Mouse (Mus musculus) ES-E14 (cell line): ENCODE measurements at regions not wholly inside any gene's neighbourhood (a gene's known extent, or its start where the extent isn't known, plus 50 kb on each side); places are given as distances from the start of the nearest gene placed in this dataset.

ENCODE experiments used
- DNase-seq: peaks from one replicate; pipeline ENCODE4 v3.0.0-alpha.2; 2013; ENCODE audit warnings: low read depth, low spot score
- H3K27ac ChIP-seq: 2 replicates; pipeline ENCODE4 v1.5.1; 2012; ENCODE audit warnings: low read depth, mild to moderate bottlenecking, low read length, moderate library complexity, mixed read lengths; ENCODE audit not compliant: poor library complexity, insufficient read depth, severe bottlenecking
- H3K36me3 ChIP-seq: 2 replicates; pipeline ENCODE4 v1.6.1; 2012; ENCODE audit warnings: mild to moderate bottlenecking, low read length, moderate library complexity, mixed read lengths; ENCODE audit not compliant: control insufficient read depth, poor library complexity, insufficient read depth, severe bottlenecking
- H3K4me1 ChIP-seq, 2 experiments: fragments of 150-350 bp in 1 of 2; sonication (generic) in 1 of 2; 2 replicates each; pipeline ENCODE4 v1.6.1; 2012; ENCODE audit warnings: low read length in 2 of 2, mild to moderate bottlenecking in 1 of 2, mixed read lengths in 1 of 2; ENCODE audit not compliant: control insufficient read depth in 2 of 2, insufficient read depth in 2 of 2, poor library complexity in 1 of 2
- H3K4me3 ChIP-seq, 2 experiments: fragments of 150-350 bp in 1 of 2; sonication (generic) in 1 of 2; 2 replicates each; pipeline ENCODE4 v1.5.1; 2012; ENCODE audit warnings: low read length in 2 of 2, low read depth in 1 of 2, mild to moderate bottlenecking in 1 of 2, mixed read lengths in 1 of 2; ENCODE audit not compliant: insufficient read depth in 1 of 2, poor library complexity in 1 of 2, severe bottlenecking in 1 of 2
- H3K9ac ChIP-seq: 2 replicates; pipeline ENCODE4 v1.6.1; 2012; ENCODE audit warnings: low read depth, mild to moderate bottlenecking, low read length, mixed read lengths; ENCODE audit not compliant: poor library complexity, insufficient read depth, severe bottlenecking
- H3K9me3 ChIP-seq: fragments of 150-350 bp; sonication (generic); 2 replicates; pipeline ENCODE4 v1.6.1; 2012; ENCODE audit warnings: low read depth, mild to moderate bottlenecking, low read length; ENCODE audit not compliant: control insufficient read depth, insufficient read depth
- CHD2 ChIP-seq: IDR thresholded peaks from 2 replicates; pipeline ENCODE4 v1.6.1; 2014; ENCODE audit warnings: mild to moderate bottlenecking, low read depth, low read length, inconsistent platforms
- HCFC1 ChIP-seq: IDR thresholded peaks from 2 replicates; pipeline ENCODE4 v1.6.1; 2012; ENCODE audit warnings: low read length, inconsistent platforms, borderline replicate concordance; ENCODE audit not compliant: insufficient read depth
- MAFK ChIP-seq: IDR thresholded peaks from 2 replicates; pipeline ENCODE4 v1.6.1; 2014; ENCODE audit warnings: mild to moderate bottlenecking, low read depth, low read length, inconsistent platforms; ENCODE audit not compliant: insufficient read depth
- ZC3H11A ChIP-seq: IDR thresholded peaks from 2 replicates; pipeline ENCODE4 v1.6.1; 2012; ENCODE audit warnings: low read depth, mild to moderate bottlenecking, inconsistent platforms, low read length, borderline replicate concordance
- ZNF384 ChIP-seq: IDR thresholded peaks from 2 replicates; pipeline ENCODE4 v1.6.1; 2012; ENCODE audit warnings: low read depth, low read length, inconsistent platforms
- in situ Hi-C, 2 experiments: fragments of 600-800 bp; cut with MboI; formaldehyde crosslinking; loops; one replicate each; pipeline ENCODE4 v1.15.1; 2025; ENCODE audit warnings: low sequenced_read_pairs in 2 of 2, inconsistent platforms in 1 of 2; ENCODE audit not compliant: unreplicated experiment in 2 of 2

DNA sequence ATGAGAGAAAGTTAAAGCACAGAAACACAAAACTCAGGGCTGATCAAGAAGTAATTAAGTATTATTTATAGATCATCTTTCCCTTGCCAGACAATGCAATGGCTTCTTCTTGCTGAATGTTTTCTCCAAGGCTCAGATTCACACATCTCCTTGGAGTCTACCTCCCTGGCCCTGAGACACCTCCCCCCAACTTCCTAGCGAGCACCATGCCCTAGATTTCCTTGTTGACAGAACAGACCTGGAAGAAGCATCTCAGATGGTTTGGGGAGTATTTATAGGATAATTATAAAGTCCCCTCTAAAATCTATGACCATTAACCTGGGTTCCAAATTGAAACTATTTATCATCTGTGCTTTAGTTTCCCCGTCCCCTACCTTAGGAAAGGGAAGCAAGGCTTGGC lies 441.6 kb upstream of the Tnp1 start:
- Histone ChIP-seq H3K4me3 (no peak overlapping the region), H3K9me3 (no peaks in the 10 kb centered on the region; the same call in 1 of the 2 replicates), H3K9ac (no peak overlapping the region), H3K27ac (no peak overlapping the region), H3K4me1 (no peaks in the 10 kb centered on the region), H3K36me3 (no peaks in the 10 kb centered on the region)
- in situ Hi-C loops: no loop called here
- no peak for DNase-seq
- no peak for TF ChIP-seq ZNF384
- no peak for TF ChIP-seq HCFC1
- TF ChIP-seq ZC3H11A: no peak

DNA sequence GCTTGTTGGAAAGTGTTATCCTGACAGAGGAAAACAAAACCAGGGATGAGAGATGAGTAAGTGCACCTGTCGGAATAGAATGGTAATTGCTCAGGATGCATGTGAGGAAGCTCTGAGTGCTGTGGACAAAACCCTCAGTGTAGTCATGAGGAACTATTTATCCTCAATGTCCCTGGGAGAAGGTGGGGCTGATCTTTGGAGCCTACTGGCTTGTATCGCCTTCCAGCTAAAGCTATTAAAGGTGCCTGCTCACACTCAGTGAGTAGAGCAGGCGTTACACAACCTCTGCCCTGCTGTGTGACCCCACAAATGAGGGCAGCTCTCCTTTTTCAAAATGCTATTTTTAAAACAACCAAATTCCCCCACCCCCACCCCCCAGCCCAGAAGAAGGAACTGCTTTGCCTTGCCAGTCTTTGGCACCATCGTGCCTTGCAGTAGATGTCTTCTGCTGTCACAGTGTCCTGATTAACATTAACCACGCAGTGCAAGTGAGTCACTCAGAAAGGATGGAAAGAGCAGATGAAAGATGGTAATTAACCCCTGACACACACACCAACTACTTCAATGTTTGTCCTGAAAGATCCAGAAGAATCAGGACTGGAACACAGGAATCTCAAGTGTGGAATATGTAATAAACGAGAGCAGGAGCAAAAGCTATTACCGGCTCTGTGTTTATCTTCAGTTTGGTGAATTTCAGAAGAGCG lies 440.8 kb upstream of the Tnp1 start:
- TF ChIP-seq ZC3H11A: no peak
- H3K4me1 ChIP-seq: no peaks in the 10 kb centered on the region
- in situ Hi-C loops: no loop called here
- H3K27ac ChIP-seq: no peak overlapping the region
- no peak overlapping the region for H3K4me3 ChIP-seq
- no peaks in the 10 kb centered on the region for H3K36me3 ChIP-seq
- DNase-seq: no peak
- H3K9me3 ChIP-seq: no peaks in the 10 kb centered on the region; the same call in 1 of the 2 replicates
- no peak overlapping the region for H3K9ac ChIP-seq

DNA sequence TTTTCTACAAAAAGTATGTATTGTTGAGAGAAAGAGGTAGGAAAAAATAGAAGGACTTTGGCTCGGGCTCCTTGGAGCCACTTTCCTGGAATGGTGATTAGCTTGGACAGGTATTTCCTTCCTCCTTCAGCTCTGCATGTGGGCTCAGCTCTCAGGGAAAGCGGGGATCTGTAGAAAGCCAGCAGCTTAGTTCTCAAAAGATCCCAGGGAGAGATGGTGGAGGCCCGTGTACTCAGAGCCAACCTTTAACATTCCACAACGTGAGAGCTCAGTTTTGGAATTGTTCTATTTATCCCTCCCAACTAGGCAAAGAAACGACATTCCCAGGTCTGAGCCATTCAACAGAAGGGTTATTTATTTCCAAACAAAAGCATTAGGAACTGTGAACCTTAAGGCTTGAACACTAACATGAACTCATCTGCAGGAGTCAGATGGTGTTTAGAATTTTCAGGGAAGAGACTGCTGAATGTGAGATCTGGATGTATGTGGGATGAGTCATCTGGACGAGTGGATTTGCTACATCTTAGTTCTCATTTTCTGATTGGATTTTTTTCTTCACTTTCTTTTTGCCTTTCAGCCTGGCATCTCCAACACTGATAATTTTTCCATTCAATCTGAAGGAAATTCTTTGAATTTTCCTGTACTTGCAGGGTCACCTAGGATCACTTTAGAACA lies 428.6 kb upstream of the Tnp1 start:
- no peaks in the 10 kb centered on the region for H3K9me3 ChIP-seq
- no peak for DNase-seq
- TF ChIP-seq HCFC1 (no peak), MAFK (no peak), ZNF384 (no peak), ZC3H11A (no peak), CHD2 (no peak)
- H3K27ac ChIP-seq: no peak overlapping the region
- no peak overlapping the region for H3K4me3 ChIP-seq
- in situ Hi-C loops: no loop called here
- no peaks in the 10 kb centered on the region for H3K4me1 ChIP-seq
- no peaks in the 10 kb centered on the region for H3K36me3 ChIP-seq
- no peak overlapping the region for H3K9ac ChIP-seq

DNA sequence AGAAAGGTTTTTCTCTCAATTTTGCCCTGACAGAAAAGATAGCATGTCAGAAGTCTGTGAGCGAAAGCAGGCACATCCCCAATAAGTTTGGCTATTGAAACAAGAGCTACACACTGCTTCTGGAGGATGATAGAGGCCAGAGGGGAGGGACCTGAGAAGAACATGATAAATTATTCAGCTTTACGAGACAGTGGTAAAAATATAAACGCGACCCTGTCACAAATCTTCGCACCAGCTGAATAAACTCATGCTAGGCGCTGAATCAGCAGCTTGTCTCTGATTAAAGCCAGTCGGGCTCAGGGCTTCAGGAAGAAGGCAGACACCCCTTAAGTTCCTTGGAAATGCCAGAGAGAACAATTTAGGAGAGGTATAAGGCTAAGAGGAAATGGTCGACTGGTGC lies 422.7 kb upstream of the Tnp1 start:
- no peaks in the 10 kb centered on the region for H3K4me1 ChIP-seq
- H3K36me3 ChIP-seq: no peaks in the 10 kb centered on the region
- in situ Hi-C loops: no loop called here
- no peak overlapping the region for H3K9ac ChIP-seq
- H3K27ac ChIP-seq: no peak overlapping the region
- DNase-seq: no peak
- no peak for TF ChIP-seq HCFC1
- no peak overlapping the region for H3K4me3 ChIP-seq
- H3K9me3 ChIP-seq: no peaks in the 10 kb centered on the region

DNA sequence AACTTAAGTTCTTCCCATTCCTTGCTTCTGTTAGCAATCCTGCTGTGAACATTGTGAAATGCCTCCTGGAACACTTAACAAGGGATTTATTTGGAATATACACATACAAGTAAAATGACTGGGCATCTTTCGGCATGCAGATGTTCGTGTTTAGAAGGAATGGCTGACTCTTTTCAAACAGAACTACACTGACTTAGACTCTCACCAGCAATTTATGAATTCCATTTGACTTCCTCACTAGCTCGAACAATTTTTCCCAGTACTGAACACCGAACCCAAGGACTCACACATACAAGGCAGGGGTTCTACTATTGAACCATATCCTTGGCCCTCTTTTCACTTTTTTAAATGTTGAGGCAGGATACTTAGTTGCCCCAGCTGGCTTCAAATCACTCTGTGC lies 412.4 kb upstream of the Tnp1 start:
- in situ Hi-C loops: no loop called here

More for the DNA sequence above, 412.4 kb upstream of the Tnp1 start:
- DNase-seq: no peak
- TF ChIP-seq CHD2: no peak
- TF ChIP-seq HCFC1: no peak
- no peak overlapping the region for H3K4me3 ChIP-seq
- H3K36me3 ChIP-seq: no peaks in the 10 kb centered on the region
- H3K4me1 ChIP-seq: no peaks in the 10 kb centered on the region
- no peaks in the 10 kb centered on the region for H3K9me3 ChIP-seq
- no peak overlapping the region for H3K27ac ChIP-seq
- no peak overlapping the region for H3K9ac ChIP-seq
